Mouse (Mus musculus): ENCODE results near the gene Tgtp2. TPM values are rescaled to one million over a fixed set of nuclear protein-coding genes. Genes with fewer than 3 reads are reported as not detected.
"Not testable (repeated sequence)": the region's sequence is repeated elsewhere in the genome, so short reads cannot be mapped to it uniquely, and the experiment has no call there.

Gene Tgtp2
- not detected in 2 replicates for polyA plus RNA-seq (2015; fragmentation: Nextera tagmentation; extraction: Ambion mirVana)

- H3K4me1 ChIP-seq; H3K4me2 ChIP-seq; H3K27me3 ChIP-seq; ATAC-seq; H3K27ac ChIP-seq; H3K4me3 ChIP-seq; H3K9ac ChIP-seq; H3K9me3 ChIP-seq (replicated peaks); H3K36me3 ChIP-seq (ENCODE audit: poor library complexity, severe bottlenecking): not testable (repeated sequence)
- WGBS: 89% methylated on average over 5 of the region's 5 CpGs
These were observed at the start of gene Tgtp2 for GRCm38 (mm10) chr11:49063713-49064469. Tgtp2 (minus strand) TSS chr11:49064206.

DNA sequence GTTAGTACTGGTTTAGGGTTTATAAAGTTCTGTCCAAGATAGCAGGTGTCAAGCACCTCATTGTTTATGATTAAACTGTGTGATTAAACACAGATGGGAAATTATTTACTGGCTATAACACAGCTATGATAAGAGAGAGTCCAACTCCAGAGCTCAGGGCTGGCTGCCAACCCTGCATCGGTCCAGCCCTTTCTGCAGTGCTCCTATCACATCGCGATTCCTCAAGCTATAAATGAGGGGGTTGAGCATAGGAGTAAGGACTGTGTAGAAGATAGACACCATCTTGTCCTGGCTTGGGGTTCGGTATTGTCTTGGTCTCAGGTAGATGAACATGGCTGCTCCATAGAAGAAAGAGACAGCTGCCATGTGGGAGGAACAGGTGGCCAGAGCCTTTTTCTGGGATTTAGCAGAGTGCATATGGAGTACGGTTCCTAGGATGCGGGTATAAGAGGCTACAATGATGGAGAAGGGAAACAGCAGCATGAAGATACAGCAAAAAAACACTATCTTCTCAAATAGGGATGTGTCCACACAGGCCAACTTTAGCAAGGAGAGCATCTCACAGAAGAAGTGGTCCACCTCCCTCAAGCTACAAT is 48.7 kb upstream of the Tgtp2 start:
- Histone ChIP-seq H3K9me3 (replicated peaks) (no peaks in the 10 kb centered on the region), H3K9ac (no peak overlapping the region), H3K4me3 (no peak overlapping the region), H3K36me3 (ENCODE audit: poor library complexity, severe bottlenecking) (no peaks in the 10 kb centered on the region), H3K4me2 (no peak overlapping the region), H3K4me1 (no peaks in the 10 kb centered on the region), H3K27ac (no peak overlapping the region), H3K27me3 (no peaks in the 10 kb centered on the region)
- WGBS: 88% methylated on average over 6 of the region's 6 CpGs
- ATAC-seq: no peak

- no peak overlapping the region for H3K27ac ChIP-seq
- no peaks in the 10 kb centered on the region for H3K9me3 ChIP-seq (replicated peaks)
- H3K4me3 ChIP-seq: no peak overlapping the region
- no peak overlapping the region for H3K4me2 ChIP-seq
- no peaks in the 10 kb centered on the region for H3K36me3 ChIP-seq (ENCODE audit: poor library complexity, severe bottlenecking)
- no peak overlapping the region for H3K9ac ChIP-seq
- WGBS: 72% methylated on average over 1 of the region's 1 CpGs
- no peaks in the 10 kb centered on the region for H3K4me1 ChIP-seq
- H3K27me3 ChIP-seq: no peaks in the 10 kb centered on the region
- ATAC-seq: no peak
These were observed 47.0 kb upstream of the Tgtp2 start for GRCm38 (mm10) chr11:49111000-49111399.

DNA sequence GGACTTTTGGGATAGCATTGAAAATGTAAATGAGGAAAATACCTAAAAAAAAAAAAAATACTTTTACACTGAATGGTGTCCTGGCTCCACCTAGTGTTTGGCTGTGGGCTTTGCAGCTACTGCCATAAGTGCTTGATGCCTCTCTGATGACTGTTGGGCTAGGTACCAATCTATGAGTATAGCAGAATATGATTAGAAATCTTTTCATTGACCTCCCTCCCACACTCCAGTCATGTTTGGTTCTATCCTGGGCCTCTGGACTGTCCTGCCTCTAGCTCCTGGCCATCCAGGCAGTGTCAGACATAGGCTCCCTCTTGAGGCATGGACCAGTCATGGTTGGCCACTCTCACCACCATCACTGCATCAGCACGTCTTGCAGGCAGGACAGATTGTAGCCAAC is 44.8 kb upstream of the Tgtp2 start:
- no peak overlapping the region for H3K9ac ChIP-seq
- no peaks in the 10 kb centered on the region for H3K9me3 ChIP-seq (replicated peaks)
- H3K27ac ChIP-seq: no peak overlapping the region
- H3K36me3 ChIP-seq (ENCODE audit: poor library complexity, severe bottlenecking): no peaks in the 10 kb centered on the region
- no peak overlapping the region for H3K4me3 ChIP-seq
- no peak for ATAC-seq
- H3K4me1 ChIP-seq: no peaks in the 10 kb centered on the region
- H3K27me3 ChIP-seq: no peaks in the 10 kb centered on the region
- 31% methylated on average over 1 of the region's 1 CpGs for WGBS
- no peak overlapping the region for H3K4me2 ChIP-seq

DNA sequence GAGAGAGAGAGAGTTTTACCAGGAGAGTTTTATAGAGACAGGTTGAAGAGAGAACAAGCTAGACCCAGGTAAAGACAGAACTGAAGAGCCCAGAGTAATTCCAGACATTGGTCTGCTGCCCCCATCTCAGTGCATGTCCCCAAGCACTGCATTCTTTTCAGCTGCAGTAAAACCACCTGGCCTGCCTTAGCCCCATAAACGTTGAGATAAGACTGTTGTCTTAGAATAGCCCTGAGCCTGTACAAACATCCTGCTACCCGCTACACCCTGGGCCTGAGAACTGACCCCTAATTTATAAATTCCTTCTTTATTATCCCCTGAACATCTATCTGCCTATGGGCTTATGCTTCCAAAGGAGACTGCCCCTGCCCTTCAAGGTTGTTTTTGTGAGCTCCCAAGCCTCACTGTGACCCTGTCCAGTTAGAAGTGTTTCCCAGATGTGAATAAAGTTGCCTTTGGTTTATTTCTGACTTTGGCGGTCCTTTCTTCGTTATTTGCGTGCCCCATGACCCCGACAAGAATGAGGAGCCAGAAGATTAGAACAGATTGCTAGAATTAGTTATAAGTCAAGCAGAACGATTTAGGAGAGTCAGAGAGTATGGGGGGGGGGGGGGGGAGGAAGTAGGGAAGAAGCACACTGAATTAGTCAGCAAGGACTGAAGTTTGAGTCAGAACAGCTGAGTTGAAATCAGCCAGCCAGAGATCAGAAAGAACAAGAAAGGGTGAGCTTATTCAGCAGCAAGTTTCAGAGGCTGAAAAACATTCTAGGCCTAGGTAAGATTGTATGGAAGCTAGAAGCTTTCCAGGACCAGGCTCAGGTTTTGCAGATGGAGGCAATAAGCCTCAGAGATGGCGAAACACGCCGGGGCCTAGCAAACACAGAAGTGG is 43.9 kb upstream of the Tgtp2 start:
- H3K27ac ChIP-seq: no peak overlapping the region
- WGBS: 70% methylated on average over 10 of the region's 10 CpGs
- H3K36me3 ChIP-seq (ENCODE audit: poor library complexity, severe bottlenecking): no peaks in the 10 kb centered on the region
- H3K4me1 ChIP-seq: no peaks in the 10 kb centered on the region
- H3K4me2 ChIP-seq: no peak overlapping the region
- H3K9me3 ChIP-seq (replicated peaks): no peaks in the 10 kb centered on the region
- no peak overlapping the region for H3K9ac ChIP-seq
- no peaks in the 10 kb centered on the region for H3K27me3 ChIP-seq
- no peak for ATAC-seq
- H3K4me3 ChIP-seq: no peak overlapping the region

GRCm38 (mm10) chr11:49105752-49106151 is 41.7 kb upstream of the Tgtp2 start:
- Histone ChIP-seq H3K4me3 (no peak overlapping the region), H3K9me3 (replicated peaks) (no peaks in the 10 kb centered on the region), H3K27me3 (no peaks in the 10 kb centered on the region), H3K36me3 (ENCODE audit: poor library complexity, severe bottlenecking) (no peaks in the 10 kb centered on the region), H3K27ac (no peak overlapping the region), H3K9ac (no peak overlapping the region), H3K4me2 (no peak overlapping the region), H3K4me1 (no peaks in the 10 kb centered on the region)
- no peak for ATAC-seq
- 81% methylated on average over 1 of the region's 1 CpGs for WGBS

DNA sequence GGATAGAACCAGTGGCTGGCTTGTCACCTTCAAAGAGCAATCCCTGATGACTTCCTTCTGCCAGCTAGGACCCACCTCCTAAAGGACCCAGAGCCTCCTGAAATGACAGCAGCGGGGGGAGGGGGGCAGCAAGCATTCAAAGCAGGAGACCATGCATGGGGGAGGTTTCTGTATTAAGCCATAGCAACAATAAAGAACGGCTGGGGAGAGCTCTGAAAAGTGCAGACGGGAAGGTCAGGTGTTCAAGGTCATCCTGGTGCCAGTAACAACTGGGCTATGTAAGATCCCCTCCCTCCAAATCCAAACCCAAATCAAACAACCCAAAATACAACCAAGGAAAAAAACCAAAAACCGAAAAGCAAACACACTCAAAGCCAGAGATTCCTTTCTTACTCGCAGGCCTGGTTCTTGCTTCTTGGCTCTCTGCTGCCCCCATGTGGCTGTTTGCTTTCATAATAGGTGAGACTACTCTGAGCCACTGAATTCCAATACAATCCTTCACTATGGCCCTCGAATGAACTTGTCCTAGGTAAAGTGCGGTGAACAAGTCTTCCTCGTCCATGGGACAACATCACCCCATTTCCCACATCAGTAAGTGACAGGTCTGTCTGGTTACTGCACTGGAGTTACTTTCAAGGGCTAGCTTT is 39.2 kb upstream of the Tgtp2 start:
- no peaks in the 10 kb centered on the region for H3K4me1 ChIP-seq
- ATAC-seq: peak; percentile 87
- H3K9me3 ChIP-seq (replicated peaks): no peaks in the 10 kb centered on the region
- H3K4me2 ChIP-seq: no peak overlapping the region; the same call in 1 of the 2 replicates
- no peak overlapping the region for H3K4me3 ChIP-seq
- H3K36me3 ChIP-seq (ENCODE audit: poor library complexity, severe bottlenecking): no peaks in the 10 kb centered on the region
- H3K27ac ChIP-seq: no peak overlapping the region
- no peak overlapping the region for H3K9ac ChIP-seq
- no peaks in the 10 kb centered on the region for H3K27me3 ChIP-seq
- 18% methylated on average over 8 of the region's 8 CpGs for WGBS

DNA sequence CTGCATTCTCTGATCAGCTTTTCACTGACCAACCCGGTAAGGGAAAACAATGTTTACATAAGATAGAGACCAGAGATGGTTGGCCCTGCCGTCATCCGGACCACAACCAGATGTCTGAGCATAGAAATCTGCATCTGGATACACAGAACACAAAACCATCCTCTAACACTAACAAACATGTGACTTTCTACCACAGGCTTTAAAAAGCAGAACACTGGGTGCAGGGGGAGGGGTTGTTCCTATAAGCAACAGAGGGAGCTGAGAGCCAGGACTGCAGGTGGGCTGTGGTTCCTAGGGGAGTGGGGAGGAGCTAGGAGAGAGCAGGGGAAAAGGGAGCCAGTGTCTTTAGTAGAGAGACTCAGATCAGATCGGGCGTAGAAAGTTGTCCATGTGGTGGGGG is 37.5 kb upstream of the Tgtp2 start:
- Histone ChIP-seq H3K4me3 (no peak overlapping the region), H3K27ac (no peak overlapping the region), H3K4me1 (no peaks in the 10 kb centered on the region), H3K9ac (no peak overlapping the region), H3K27me3 (no peaks in the 10 kb centered on the region), H3K4me2 (no peak overlapping the region), H3K9me3 (replicated peaks) (no peaks in the 10 kb centered on the region), H3K36me3 (ENCODE audit: poor library complexity, severe bottlenecking) (no peaks in the 10 kb centered on the region)
- WGBS: 63% methylated on average over 5 of the region's 5 CpGs
- no peak for ATAC-seq

DNA sequence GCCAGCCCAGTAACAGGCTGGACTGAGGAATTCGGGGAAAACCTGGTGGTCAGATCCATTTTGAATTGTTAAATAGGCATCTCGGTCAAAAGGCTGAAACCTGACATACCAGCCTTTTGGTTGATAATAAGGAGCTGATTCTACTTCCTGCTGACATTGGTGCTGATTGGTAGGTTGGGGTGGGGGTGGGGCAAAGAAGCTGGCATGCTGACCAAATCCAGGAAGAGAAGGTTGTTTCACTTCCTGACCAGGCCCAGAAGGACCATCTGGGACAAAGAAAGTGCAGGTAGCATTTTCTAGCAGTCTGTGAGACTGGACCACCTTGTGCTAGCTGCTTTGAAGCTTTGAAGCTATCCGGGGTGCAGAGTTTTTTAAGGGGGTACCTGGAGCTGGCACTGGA is 36.4 kb upstream of the Tgtp2 start:
- WGBS: 84% methylated on average over 3 of the region's 3 CpGs
- no peaks in the 10 kb centered on the region for H3K27me3 ChIP-seq
- no peaks in the 10 kb centered on the region for H3K36me3 ChIP-seq (ENCODE audit: poor library complexity, severe bottlenecking)
- H3K4me1 ChIP-seq: peaks cover 1% of the 10 kb centered on the region; the same call in 1 of the 2 replicates
- no peak for ATAC-seq
- H3K4me2 ChIP-seq: no peak overlapping the region
- H3K27ac ChIP-seq: no peak overlapping the region
- no peak overlapping the region for H3K4me3 ChIP-seq
- H3K9me3 ChIP-seq (replicated peaks): no peaks in the 10 kb centered on the region
- H3K9ac ChIP-seq: no peak overlapping the region

- H3K9ac ChIP-seq: no peak overlapping the region
- H3K4me3 ChIP-seq: no peak overlapping the region
- no peak for ATAC-seq
- no peak overlapping the region for H3K4me2 ChIP-seq
- no peaks in the 10 kb centered on the region for H3K36me3 ChIP-seq (ENCODE audit: poor library complexity, severe bottlenecking)
- 59% methylated on average over 4 of the region's 4 CpGs for WGBS
- H3K27ac ChIP-seq: no peak overlapping the region
- no peaks in the 10 kb centered on the region for H3K27me3 ChIP-seq
- H3K4me1 ChIP-seq: peaks cover 4% of the 10 kb centered on the region; the same call in 1 of the 2 replicates
- no peaks in the 10 kb centered on the region for H3K9me3 ChIP-seq (replicated peaks)
These were observed 31.4 kb upstream of the Tgtp2 start for GRCm38 (mm10) chr11:49095367-49095766.

DNA sequence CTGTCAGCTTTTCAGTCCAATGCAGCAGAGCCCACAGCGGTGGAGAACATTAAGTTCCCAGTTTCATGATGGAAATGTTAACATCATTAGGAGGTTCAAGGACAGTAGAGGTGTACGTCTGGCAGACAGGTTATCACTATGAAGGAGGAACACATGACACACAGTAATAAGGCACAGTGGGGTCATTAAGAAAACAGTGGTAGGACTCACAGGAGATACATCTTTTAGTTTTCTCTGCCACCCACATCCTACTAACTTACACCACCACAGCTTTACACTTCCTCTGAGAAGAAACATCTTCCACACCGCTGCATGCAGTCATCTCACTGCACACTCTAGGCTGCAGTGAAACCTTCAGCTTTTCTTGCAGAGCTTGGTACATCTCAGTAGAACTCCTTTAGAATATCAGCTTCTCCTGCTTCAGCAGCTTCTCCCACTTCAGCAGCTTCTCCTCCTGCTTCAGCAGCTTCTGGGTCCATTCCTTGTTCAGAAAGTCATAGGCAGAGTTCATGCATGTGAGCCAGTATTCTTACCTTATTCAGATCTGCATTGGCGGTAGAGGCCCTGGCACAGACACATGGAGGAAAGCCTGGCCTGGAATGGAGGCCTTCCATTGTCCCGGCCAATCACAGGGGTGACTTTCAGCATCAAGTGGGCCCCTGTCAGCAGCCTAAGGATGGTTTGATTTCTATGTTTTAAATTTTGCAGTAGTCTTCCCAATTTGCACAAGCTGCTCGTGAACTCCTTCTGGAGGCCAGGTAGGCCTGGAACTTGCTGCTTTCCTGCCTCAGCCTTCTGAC is 30.1 kb upstream of the Tgtp2 start:
- WGBS: 88% methylated on average over 6 of the region's 6 CpGs
- no peak overlapping the region for H3K4me3 ChIP-seq
- no peak for ATAC-seq
- H3K27ac ChIP-seq: no peak overlapping the region
- H3K4me2 ChIP-seq: no peak overlapping the region
- H3K9ac ChIP-seq: no peak overlapping the region
- no peaks in the 10 kb centered on the region for H3K9me3 ChIP-seq (replicated peaks)
- no peaks in the 10 kb centered on the region for H3K36me3 ChIP-seq (ENCODE audit: poor library complexity, severe bottlenecking)
- peaks cover 4% of the 10 kb centered on the region; the same call in 1 of the 2 replicates for H3K4me1 ChIP-seq
- H3K27me3 ChIP-seq: no peaks in the 10 kb centered on the region
